Mouse (Mus musculus): ENCODE data around the gene Mylk4.

Gene Mylk4

DNA sequence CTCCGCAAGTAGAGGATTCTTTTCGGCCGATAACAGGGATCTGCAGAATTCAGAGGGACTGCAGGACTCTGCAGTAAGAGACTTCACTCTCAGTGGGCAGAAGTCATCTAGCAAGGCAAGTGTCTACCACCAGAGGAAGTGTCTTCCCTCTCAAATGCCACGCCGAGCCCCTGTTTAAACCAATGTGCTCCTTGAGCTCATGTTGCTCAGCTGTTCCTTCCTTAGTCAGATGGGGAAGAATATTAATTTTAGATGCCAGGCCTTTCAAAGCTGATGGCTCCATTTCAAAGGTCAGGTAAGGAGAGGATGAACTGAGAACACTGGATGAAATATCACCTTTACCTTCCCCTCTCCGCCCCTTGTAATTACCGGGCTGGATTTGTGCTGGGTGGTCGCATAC, at the start of gene Mylk4:
Gene Mylk4, minus strand, starts transcription at position 139 of the 400 bp plus-strand sequence.
- DNase-seq (ENCODE audit: low spot score): no peak

DNA sequence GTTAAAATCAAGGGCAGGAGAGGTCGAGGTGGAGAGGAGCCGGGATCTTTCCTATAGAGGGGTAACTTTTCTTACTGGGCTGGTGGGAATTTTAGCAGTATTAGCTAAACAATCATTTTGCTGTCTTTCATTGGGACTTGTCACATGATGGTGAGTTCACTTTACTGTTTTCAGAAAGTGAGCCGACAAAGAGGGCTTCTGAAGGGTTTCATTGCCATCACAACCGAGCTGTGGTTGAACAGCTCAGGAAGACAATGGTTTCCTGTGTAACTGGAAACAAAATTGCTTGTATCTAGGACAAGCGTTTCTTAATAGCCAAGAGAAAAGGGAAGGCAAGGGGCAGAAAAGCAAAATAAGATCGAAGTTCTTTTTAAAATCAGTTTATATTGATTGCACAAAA, 49.5 kb upstream of the Mylk4 start:
- no peak for DNase-seq (ENCODE audit: low spot score)

DNA sequence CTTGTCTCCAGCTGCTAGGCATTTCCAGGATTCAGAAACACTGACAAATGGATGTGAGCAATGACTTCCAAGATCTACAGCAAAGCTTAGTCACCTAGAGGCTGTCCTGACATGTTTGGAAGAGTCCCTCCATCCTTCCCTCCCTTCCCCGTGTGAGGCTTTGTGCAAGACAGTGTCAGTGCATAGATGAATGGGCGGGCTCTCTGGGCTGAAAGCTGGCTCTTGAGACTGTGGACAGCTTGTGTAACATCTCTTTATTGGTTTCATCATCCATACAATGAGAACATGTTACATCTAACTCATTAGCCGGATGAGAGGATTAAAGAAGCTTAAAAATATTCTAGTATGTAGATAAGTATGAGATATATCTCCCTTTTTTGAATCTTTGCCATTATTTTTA, 49.0 kb upstream of the Mylk4 start:
- DNase-seq (ENCODE audit: low spot score): no peak

DNA sequence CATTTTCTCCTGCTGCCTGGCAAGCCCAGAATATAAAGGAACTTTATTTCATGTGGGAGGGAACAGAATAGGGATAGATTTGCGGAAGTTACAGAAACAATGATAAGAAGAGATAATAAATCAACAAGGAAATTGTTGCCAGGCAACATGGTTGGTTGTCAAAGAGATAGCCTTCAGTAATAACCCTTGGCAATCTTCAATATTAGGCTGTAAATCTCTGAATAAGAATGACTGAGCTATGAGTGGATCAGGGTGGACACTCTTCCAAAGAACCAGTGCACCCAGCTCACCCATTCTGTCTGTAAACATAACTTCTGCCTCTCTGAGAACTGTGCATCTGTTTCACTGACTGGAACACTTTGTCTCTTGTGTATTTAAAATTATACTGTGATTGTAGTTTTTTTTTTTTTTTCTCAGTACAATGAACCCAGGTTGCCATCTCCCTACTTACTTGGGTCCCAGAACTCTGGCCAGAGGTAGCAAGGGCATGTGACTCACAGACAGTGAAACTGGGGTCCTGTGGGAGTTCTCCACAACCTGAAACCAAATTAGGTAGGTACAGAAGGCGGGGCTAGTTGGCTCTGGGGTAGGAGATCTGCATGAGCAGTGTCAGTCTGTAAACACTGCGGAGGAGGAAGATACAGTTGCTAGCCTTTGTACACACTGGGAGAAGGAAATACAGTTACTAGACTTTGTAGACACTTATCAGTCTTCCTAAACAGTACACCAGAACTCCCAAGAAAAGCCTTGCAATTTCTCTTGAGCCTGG, 47.9 kb upstream of the Mylk4 start:
- DNase-seq (ENCODE audit: low spot score): peak; percentile 64

DNA sequence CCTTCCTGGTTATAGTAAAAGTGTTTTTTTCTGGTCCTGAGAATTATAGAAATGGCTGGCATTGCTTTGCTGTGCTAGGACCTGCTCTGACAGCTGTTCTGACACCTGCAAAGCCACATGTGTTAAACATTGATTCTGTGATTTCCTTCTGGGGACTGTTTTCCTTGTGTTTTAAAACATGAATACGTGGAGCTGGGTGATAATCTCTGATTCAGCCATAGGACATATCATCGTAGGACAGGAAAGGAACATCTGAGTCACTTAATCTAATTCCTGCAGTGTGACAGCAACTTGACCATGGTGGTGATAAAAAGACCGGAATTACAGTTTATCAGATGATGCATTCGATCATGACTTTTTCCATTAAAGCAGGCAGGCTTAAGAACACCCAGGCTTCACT, 45.1 kb upstream of the Mylk4 start:
- no peak for DNase-seq (ENCODE audit: low spot score)

DNA sequence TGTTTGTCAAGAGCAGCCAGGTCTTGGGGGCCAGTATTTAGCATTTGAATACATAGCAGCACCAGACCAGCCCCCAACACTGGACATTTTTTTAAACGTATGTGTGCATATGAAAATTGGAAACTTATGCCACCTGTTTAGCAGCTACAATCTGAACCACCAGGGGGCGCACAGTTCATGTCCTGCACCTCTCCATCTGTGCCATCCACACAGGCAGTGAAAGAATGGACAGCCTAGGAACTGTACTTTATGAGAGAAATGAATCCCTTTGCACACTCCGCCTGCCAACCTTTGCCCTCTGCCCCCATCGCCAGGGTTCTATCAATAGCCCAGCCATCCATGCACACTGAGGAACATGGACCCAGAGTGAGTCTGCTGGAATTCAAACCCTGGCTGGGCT, 44.2 kb upstream of the Mylk4 start:
- DNase-seq (ENCODE audit: low spot score): peak; percentile 59

DNA sequence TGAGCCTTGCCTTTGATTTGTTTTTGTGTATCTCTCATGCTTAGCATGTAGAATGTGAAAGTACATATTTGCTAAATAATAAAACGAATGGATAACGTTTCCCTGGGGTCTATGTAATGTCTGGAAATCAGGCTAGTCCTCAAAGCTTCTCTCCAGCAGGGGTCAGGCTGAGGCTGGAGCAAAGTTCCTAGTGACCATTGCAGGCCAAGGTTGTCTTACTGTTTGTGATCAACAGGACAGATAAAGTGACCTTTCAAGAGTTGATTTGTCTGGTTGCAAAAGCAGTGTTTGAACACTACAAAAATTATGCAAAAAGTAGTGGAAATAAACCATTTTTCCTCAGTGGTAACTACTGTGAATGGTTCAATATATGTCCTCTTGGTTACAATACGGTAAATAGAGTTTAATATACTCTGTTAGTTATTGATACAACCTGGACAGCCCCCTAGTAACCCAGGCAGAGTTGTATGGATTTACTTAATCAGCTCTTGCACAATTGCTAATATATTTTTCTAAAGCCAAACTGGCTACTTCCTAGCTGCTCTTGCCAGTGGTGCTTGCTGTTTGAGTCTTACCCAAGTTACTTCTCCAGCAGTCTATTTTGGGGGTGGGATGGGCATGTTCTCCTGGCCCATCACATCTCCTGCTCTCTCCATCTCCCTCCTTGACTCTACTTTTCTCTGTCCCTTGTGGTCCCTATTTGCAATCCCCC, 43.5 kb upstream of the Mylk4 start:
- DNase-seq (ENCODE audit: low spot score): no peak

DNA sequence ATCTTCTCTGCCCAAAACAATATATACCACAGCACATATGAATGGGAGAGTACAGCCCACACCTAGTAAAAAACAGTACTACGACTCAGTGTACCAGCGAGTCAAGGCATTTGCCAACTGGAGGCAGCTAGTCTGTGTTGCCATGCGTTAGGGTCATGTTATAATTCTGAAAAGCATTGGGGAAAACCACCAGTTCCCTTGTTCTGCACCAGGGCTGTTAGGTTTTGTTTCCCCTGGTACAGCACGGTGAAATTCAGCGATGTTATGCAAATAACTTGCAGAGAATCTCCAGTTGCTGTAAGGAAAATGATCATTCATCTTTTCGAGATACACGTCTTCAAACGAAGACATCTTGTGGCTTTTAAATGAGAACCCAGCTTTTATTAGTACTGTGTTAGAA, 41.8 kb upstream of the Mylk4 start:
- no peak for DNase-seq (ENCODE audit: low spot score)

DNA sequence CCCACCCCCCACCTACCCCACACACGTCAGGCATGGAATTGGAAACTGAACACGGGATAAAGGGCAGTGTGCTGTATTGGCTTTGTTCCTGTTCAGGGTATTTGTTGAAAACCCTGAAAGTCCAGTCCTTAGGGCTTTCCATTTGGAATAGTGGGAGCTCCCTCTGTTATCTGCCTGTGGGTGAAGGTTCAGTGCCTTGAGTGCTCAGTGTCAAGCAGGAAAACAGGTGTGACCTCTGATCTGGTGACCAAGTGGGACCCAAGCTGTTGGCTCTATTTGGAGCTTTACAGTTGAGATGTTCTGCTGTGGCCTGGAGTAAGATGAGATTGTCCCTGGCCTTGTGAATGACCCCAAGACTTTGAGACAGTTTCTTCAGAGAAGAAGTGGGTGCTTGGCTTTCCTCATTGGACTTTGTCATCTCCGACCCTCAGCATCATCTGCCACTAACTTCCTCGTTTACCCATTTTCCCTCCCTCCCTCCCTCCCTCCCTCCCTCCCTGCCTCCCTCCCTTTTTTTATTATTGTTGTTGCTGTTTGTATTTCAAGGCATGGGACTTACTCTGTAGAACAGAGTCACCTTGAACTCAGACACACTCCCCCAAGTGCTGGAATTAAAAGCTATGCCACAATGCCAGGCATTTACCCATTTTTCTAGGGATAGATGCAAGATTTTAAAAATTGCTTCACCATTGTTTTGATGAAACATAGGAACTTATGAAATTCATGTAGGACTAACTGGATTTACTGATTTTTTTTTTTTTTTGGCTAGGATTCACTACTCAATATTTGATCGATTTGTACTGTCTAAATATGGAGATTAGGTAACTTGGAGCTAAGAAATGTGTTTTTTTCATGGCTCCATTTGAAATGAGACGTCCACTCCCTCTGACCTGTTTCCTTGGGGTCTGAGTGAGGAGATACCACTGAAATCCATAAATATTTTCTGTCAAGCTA, 40.9 kb upstream of the Mylk4 start:
- no peak for DNase-seq (ENCODE audit: low spot score)

DNA sequence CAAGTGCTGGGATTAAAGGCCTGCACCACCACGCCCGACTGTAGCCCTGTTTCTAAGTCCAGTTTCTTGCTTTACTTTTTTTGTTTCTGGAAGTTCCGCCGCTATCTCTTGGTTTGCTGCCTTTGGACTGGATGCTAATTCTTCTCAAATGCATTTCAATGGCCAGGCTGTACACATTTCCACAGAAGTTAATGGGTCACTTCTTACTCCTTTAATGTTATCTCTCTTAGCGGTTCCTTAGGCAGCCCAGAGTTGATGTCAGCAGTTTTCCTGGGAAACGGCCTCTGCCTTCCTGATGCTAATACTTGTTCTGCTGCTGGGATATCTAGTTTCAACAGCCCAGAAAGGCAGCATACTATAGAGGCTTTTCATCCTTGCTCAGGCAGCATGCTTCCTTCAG, 39.4 kb upstream of the Mylk4 start:
- DNase-seq (ENCODE audit: low spot score): no peak

DNA sequence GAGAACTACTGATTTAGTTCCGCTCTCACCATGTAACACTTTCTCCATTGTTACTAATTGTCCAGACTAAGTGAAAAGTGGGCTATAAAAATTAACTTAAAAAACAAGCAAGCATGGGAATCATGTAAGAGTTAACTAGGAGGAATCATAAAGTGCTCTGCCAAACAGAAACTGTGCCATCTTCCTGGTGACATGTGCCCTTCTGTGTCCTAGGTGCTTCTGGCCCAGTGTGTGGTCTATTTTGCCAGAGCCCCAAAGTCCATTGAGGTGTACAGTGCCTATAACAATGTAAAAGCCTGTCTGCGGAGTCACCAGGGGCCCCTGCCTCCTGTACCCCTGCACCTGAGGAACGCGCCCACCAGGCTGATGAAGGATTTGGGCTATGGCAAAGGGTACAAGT, 37.9 kb upstream of the Mylk4 start:
- DNase-seq (ENCODE audit: low spot score): no peak

DNA sequence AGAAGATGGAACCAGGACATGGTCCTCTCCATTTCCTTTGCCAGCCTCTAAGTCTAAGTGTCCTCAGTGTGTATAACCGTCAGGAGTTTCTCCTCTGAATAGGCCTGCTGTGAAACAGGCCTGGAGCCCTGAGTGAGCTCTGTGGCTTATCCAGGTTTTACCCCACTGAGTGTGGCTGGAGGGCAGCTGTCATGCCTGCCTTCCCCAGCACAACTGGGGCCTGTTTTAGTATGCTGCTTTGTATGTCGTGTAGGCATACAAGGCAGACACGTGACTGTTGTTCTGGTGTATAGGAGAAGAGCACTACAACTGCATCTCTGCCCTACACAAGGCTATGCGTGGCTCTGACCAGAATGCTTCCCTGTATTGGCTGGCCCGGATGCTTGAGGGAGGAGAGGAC, 36.2 kb upstream of the Mylk4 start:
- DNase-seq (ENCODE audit: low spot score): no peak

DNA sequence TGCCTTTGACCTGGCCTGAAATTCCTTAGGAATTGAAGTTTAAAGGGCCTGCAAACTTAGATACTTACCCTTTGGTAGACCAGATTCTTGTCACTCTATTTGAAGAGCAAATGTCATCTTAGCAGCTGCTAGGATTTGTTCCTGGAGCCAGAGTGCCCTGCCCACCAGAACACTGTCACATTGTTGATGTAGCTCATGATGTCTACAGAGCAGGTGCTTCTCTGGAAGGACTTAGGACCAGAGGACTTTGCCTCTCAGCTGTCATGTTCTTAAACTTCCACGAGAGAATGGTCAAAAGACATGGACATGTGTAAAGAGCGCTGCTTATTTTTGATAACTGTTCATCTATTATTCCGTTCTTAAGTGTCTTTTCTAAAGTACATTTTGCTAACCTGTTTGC, 35.5 kb upstream of the Mylk4 start:
- no peak for DNase-seq (ENCODE audit: low spot score)

DNA sequence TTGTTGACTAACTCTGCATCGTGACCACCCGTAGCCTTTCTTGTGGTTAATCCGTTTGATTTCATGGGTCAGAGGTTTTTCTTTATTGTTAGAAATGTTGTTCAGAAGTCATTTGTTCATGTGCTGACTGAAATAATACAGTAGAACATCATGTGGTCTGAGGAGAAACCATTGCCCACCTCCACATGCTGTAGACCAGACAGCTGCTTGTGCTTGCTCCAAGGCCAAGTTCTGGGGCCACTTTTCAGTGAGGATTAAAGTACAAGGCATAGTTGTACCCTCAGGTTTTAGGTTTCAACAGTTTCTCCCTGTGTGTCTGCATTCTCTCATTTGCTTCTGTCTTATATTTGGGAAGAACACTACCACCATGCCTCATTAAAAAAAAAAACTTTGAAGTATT, 23.9 kb upstream of the Mylk4 start:
- no peak for DNase-seq (ENCODE audit: low spot score)

DNA sequence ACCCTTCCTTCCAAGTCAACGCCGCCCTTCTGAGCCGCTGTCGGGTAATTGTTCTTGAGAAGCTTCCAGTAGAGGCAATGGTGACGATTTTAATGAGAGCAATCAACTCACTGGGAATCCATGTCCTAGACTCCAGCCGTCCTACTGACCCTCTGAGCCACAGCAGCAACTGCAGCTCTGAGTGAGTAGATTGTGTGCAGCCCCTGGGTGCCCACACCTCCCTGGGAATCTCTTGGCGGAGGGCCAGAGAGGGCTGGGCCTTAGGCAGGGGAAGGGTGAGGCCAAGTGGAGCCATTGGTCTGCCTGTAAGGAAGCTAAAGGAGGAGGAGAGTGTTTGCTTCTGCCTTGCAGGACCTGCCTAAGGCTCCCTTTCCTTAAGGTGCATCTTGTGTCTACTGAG, 23.1 kb upstream of the Mylk4 start:
- DNase-seq (ENCODE audit: low spot score): no peak

DNA sequence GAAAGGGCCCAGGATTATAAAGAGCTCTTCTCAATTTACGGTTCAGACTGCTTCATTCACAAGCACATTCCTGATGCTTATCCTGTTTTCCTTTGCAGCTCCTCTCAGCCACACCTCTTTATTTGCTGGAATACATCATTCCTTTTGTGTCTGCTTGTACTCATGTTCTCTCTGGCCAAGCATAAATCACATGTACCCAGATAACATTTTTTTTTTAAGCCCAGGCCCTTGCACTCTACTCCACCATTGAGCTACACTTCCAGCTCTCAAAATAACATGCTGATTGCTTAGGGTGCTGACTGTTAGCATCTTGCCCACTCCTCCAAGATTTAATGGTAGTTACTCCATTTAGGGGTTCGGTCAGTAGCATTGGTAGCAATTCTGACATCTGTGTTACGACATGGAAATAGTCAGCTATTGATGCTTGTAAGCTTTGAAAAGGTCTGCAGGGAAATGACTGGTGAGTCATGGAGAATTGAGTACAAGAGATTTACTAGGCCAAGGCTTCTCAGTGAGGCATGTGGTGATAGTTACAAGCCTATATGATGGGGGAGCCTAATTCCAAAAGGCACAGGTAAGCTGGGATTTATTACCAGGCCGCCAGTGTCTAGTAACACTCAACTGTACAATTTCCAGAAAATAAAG, 20.1 kb upstream of the Mylk4 start:
- no peak for DNase-seq (ENCODE audit: low spot score)

DNA sequence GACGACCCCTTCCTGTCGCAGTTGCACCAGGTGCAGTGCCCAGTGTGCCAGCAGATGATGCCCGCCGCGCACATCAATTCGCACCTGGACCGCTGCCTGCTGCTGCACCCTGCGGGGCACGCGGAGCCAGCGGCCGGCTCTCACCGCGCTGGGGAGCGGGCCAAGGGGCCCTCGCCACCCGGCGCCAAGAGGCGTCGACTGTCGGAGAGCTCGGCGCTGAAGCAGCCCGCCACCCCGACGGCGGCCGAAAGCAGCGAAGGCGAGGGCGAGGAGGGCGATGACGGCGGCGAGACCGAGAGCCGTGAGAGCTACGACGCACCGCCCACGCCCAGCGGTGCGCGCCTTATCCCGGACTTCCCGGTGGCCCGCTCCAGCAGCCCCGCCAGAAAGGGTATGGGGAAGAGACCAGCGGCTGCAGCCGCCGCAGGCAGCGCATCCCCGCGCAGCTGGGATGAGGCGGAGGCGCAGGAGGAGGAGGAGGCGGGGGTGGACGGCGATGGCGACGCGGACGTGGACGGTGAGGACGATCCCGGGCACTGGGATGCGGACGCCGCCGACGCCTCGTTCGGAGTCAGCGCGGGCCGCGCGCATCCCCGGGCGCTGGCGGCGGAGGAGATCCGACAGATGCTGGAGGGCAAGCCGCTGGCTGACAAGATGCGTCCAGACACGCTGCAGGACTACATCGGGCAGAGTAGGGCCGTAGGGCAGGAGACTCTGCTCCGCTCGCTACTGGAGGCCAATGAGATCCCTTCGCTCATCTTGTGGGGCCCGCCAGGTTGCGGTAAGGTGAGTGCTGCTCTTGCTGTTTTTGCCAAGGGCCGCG, 18.7 kb upstream of the Mylk4 start, which contains the start of gene D930007J09Rik:
Gene D930007J09Rik, minus strand, starts transcription at position 591 of the 823 bp plus-strand sequence.
- DNase-seq (ENCODE audit: low spot score): peak; percentile 14

DNA sequence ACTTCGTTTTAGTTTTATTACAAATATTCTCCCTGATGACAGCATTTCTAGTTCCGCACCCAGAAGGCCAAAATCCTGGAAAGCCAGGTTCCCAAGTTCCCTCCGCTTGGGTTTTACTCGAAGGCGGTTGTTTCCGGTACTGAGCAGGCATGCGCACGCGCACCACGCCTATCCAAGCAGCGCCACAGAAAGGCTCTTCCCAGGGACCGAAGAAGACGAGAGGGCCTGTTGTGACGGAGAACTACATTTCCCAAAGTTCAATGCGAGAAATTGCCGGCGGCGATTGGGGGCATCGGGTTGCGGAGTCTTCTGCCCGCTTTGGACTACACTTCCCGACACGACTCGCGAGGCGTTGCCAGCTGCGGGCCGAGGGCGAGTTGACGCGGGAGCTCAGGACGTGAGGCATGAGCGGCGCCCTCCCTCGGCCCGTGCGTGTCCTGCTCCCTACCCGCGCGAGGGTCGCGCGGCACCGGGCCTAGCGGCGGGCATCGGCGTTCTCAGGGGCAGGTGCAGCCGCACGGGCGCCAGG, 18.0 kb upstream of the Mylk4 start, which contains the start of gene Wrnip1:
Gene Wrnip1, plus strand, starts transcription at position 346 of the 529 bp plus-strand sequence.
- peak; percentile 99 for DNase-seq (ENCODE audit: low spot score)

DNA sequence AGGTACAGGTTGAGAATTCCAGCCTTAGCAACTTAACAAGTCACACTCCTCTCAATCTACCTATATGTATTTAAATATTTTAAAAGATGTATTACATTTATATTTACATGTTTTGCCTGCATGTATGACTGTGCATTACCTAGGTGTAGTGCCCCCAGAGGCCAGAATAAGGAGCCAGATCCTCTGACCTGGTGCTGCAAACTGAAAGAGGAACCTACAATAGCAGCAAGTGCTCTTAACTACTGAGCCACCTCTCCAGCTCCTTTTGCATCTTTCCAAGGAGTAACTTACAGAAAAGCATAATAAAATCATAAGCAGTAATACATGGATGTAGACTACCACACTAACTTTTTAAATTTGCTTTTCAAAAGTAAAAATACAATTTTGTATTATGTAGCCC, 17.1 kb upstream of the Mylk4 start:
- peak; percentile 25 for DNase-seq (ENCODE audit: low spot score)

DNA sequence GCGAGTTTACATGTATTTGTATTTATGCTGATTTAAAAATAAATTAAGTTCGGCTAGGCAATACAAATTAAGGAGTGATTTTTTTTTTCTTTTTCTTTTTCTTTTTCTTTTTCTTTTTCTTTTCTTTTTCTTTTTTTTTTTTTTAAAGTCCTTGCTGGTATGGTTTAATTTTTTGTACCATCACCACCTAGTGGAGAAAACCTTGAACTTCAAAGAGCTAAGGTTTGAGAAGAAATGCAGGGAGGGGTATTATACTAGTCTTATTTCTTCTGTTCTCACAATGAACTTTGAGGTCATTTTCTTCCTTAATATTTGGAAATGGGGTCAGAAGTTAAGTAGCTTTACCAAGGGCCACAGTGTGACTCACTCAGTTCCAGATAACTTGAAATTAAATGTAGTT, 15.4 kb upstream of the Mylk4 start:
- DNase-seq (ENCODE audit: low spot score): no peak

DNA sequence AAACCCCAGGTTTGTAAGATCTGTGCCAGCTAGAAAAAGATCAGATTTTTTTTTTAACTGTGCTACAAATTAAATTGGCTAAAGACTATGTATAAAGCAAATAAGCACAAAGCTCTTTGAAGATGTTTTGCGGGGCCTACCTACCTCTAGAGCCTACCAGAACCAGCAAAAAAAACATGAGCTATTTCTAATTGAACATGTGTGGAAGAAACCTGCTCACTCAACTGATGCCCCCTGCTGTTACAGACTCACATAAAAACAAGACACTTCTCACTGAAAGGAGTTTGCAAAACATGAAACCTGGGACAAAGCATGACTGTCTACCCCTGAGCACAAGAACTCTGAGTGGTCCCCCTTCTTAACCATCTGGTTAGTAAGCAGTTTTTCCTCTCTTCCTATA, 13.3 kb upstream of the Mylk4 start:
- no peak for DNase-seq (ENCODE audit: low spot score)
